Mouse (Mus musculus): ENCODE results near the gene Krt34. TPM values are rescaled to one million over a fixed set of nuclear protein-coding genes. Genes with fewer than 3 reads are reported as not detected.
A peak's percentile ranks its signal among the peaks of the same experiment; 100 is the strongest.

Krt34 gene
- total and polyA plus RNA-seq, 2 experiments from 2014 or later: 0.10 TPM; not detected in 1

GRCm38 (mm10) chr11:100004846-100005245, 36.5 kb downstream of the Krt34 start:
- 21% methylated on average over 6 of the region's 6 CpGs for WGBS

GRCm38 (mm10) chr11:99999091-99999490, 42.3 kb downstream of the Krt34 start:
- WGBS: 93% methylated on average over 7 of the region's 7 CpGs
- H3K27ac ChIP-seq (ENCODE audit: low read depth, low read length): no peak overlapping the region
- no peaks in the 10 kb centered on the region for H3K9me3 ChIP-seq (ENCODE audit: low read length)
- no peak overlapping the region for H3K9ac ChIP-seq
- no peak overlapping the region for H3K4me3 ChIP-seq (ENCODE audit: low read depth, low read length)
- no peak for TF ChIP-seq CTCF (IDR thresholded peaks at IDR 0.05; ENCODE audit: low read depth)
- peaks cover 7% of the 10 kb centered on the region; the same call in 1 of the 2 replicates for H3K27me3 ChIP-seq (ENCODE audit: insufficient read depth, low read length)
- ATAC-seq (no peak), DNase-seq (no peak)
- no peak overlapping the region for H3K4me2 ChIP-seq (ENCODE audit: low read depth)
- no peaks in the 10 kb centered on the region for H3K36me3 ChIP-seq (ENCODE audit: insufficient read depth)
- H3K4me1 ChIP-seq (ENCODE audit: insufficient read depth): no peaks in the 10 kb centered on the region

More at GRCm38 (mm10) chr11:100004846-100005245, 36.5 kb downstream of the Krt34 start:
- peak; percentile 86 for TF ChIP-seq CTCF (IDR thresholded peaks at IDR 0.05; ENCODE audit: low read depth)
- Histone ChIP-seq H3K9me3 (ENCODE audit: low read length) (no peaks in the 10 kb centered on the region), H3K36me3 (ENCODE audit: insufficient read depth) (no peaks in the 10 kb centered on the region), H3K27me3 (ENCODE audit: insufficient read depth, low read length) (no peaks in the 10 kb centered on the region), H3K4me1 (ENCODE audit: insufficient read depth) (no peaks in the 10 kb centered on the region), H3K9ac (no peak overlapping the region), H3K4me3 (ENCODE audit: low read depth, low read length) (no peak overlapping the region), H3K27ac (ENCODE audit: low read depth, low read length) (no peak overlapping the region), H3K4me2 (ENCODE audit: low read depth) (no peak overlapping the region)
- DNase-seq (peak; percentile 78), ATAC-seq (peak; percentile 62; the same call in 1 of the 2 replicates)

GRCm38 (mm10) chr11:99994384-99994661, 47.0 kb downstream of the Krt34 start:
- H3K27ac ChIP-seq (ENCODE audit: low read depth, low read length): no peak overlapping the region
- 65% methylated on average over 4 of the region's 4 CpGs for WGBS
- ATAC-seq: no peak

GRCm38 (mm10) chr11:99993620-99994383, 47.6 kb downstream of the Krt34 start, which contains the start of gene Krtap17-1:
Gene Krtap17-1 (minus strand): TSS chr11:99993994.
- Histone ChIP-seq H3K27me3 (ENCODE audit: insufficient read depth, low read length) (peaks cover 8% of the 10 kb centered on the region; the same call in 1 of the 2 replicates), H3K36me3 (ENCODE audit: insufficient read depth) (no peaks in the 10 kb centered on the region), H3K4me1 (ENCODE audit: insufficient read depth) (no peaks in the 10 kb centered on the region), H3K4me2 (ENCODE audit: low read depth) (peak within 1 kb of the TSS; percentile 27), H3K27ac (ENCODE audit: low read depth, low read length) (no peak within 1 kb of the TSS), H3K9me3 (ENCODE audit: low read length) (no peaks in the 10 kb centered on the region), H3K9ac (no peak within 1 kb of the TSS), H3K4me3 (ENCODE audit: low read depth, low read length) (0 out of 2 replicates have a peak within 1 kb of the TSS, but pooled peaks have one; percentile 3)
- ATAC-seq (no peak), DNase-seq (no peak)
- no peak for TF ChIP-seq CTCF (IDR thresholded peaks at IDR 0.05; ENCODE audit: low read depth)
- WGBS: 26% methylated on average over 26 of the region's 26 CpGs

More at GRCm38 (mm10) chr11:99994384-99994661, 47.0 kb downstream of the Krt34 start:
- no peak for DNase-seq
- Histone ChIP-seq H3K27me3 (ENCODE audit: insufficient read depth, low read length) (peaks cover 8% of the 10 kb centered on the region; the same call in 1 of the 2 replicates), H3K4me1 (ENCODE audit: insufficient read depth) (no peaks in the 10 kb centered on the region), H3K9me3 (ENCODE audit: low read length) (no peaks in the 10 kb centered on the region), H3K4me2 (ENCODE audit: low read depth) (no peak overlapping the region), H3K4me3 (ENCODE audit: low read depth, low read length) (no peak overlapping the region), H3K9ac (no peak overlapping the region), H3K36me3 (ENCODE audit: insufficient read depth) (no peaks in the 10 kb centered on the region)
- TF ChIP-seq CTCF (IDR thresholded peaks at IDR 0.05; ENCODE audit: low read depth): no peak

- Histone ChIP-seq H3K27me3 (ENCODE audit: insufficient read depth, low read length) (peaks cover 8% of the 10 kb centered on the region; the same call in 1 of the 2 replicates), H3K27ac (ENCODE audit: low read depth, low read length) (no peak overlapping the region), H3K9me3 (ENCODE audit: low read length) (no peaks in the 10 kb centered on the region), H3K4me3 (ENCODE audit: low read depth, low read length) (no peak overlapping the region), H3K36me3 (ENCODE audit: insufficient read depth) (no peaks in the 10 kb centered on the region), H3K9ac (no peak overlapping the region), H3K4me1 (ENCODE audit: insufficient read depth) (no peaks in the 10 kb centered on the region), H3K4me2 (ENCODE audit: low read depth) (no peak overlapping the region)
- no peak for ATAC-seq
- peak; percentile 50 for DNase-seq
- TF ChIP-seq CTCF (IDR thresholded peaks at IDR 0.05; ENCODE audit: low read depth): no peak
- 61% methylated on average over 3 of the region's 3 CpGs for WGBS
Measured at GRCm38 (mm10) chr11:99990571-99990970, 50.8 kb downstream of the Krt34 start.

GRCm38 (mm10) chr11:99989881-99990405, 51.4 kb downstream of the Krt34 start:
- no peak overlapping the region for H3K4me3 ChIP-seq (ENCODE audit: low read depth, low read length)
- no peaks in the 10 kb centered on the region for H3K4me1 ChIP-seq (ENCODE audit: insufficient read depth)
- 75% methylated on average over 6 of the region's 6 CpGs for WGBS
- H3K4me2 ChIP-seq (ENCODE audit: low read depth): no peak overlapping the region
- DNase-seq (no peak), ATAC-seq (no peak)
- H3K9ac ChIP-seq: no peak overlapping the region
- H3K27me3 ChIP-seq (ENCODE audit: insufficient read depth, low read length): peaks cover 8% of the 10 kb centered on the region; the same call in 1 of the 2 replicates
- no peak overlapping the region for H3K27ac ChIP-seq (ENCODE audit: low read depth, low read length)
- H3K9me3 ChIP-seq (ENCODE audit: low read length): no peaks in the 10 kb centered on the region
- H3K36me3 ChIP-seq (ENCODE audit: insufficient read depth): no peaks in the 10 kb centered on the region
- no peak for TF ChIP-seq CTCF (IDR thresholded peaks at IDR 0.05; ENCODE audit: low read depth)

- H3K4me2 ChIP-seq (ENCODE audit: low read depth): no peak overlapping the region
- TF ChIP-seq CTCF (IDR thresholded peaks at IDR 0.05; ENCODE audit: low read depth): no peak
- H3K27me3 ChIP-seq (ENCODE audit: insufficient read depth, low read length): no peaks in the 10 kb centered on the region
- no peak overlapping the region for H3K27ac ChIP-seq (ENCODE audit: low read depth, low read length)
- H3K4me3 ChIP-seq (ENCODE audit: low read depth, low read length): no peak overlapping the region
- WGBS: 87% methylated on average over 3 of the region's 3 CpGs
- no peaks in the 10 kb centered on the region for H3K36me3 ChIP-seq (ENCODE audit: insufficient read depth)
- H3K9me3 ChIP-seq (ENCODE audit: low read length): no peaks in the 10 kb centered on the region
- no peaks in the 10 kb centered on the region for H3K4me1 ChIP-seq (ENCODE audit: insufficient read depth)
- ATAC-seq: no peak
- no peak overlapping the region for H3K9ac ChIP-seq
- DNase-seq: no peak
Measured at GRCm38 (mm10) chr11:99988530-99988929, 52.8 kb downstream of the Krt34 start.

Other genes with a start within 250 kb of the Krt34 start
Only the 30 nearest of the 32 such genes appear.
- gene Gm11554, start 237.1 kb downstream of the Krt34 start, total RNA-seq (2014; rRNA removed): not detected in 2 replicates
- gene Gm11554, start 237.1 kb downstream of the Krt34 start, polyA plus RNA-seq (2015; fragmentation: Nextera tagmentation; extraction: Ambion mirVana): not detected in 2 replicates
- 0.33 TPM in 1 of 2 replicates, not detected in the other for gene Krtap4-13, start 231.7 kb downstream of the Krt34 start, total RNA-seq (2014; rRNA removed)
- not detected in 2 replicates for gene Krtap4-13, start 231.7 kb downstream of the Krt34 start, polyA plus RNA-seq (2015; fragmentation: Nextera tagmentation; extraction: Ambion mirVana)
- gene Gm11564, start 225.9 kb downstream of the Krt34 start, total RNA-seq (2014; rRNA removed): not detected in 2 replicates
- gene Gm11564, start 225.9 kb downstream of the Krt34 start, polyA plus RNA-seq (2015; fragmentation: Nextera tagmentation; extraction: Ambion mirVana): not detected in 2 replicates
- gene 2300003K06Rik, start 203.5 kb downstream of the Krt34 start, total RNA-seq (2014; rRNA removed): not detected in 2 replicates
- gene 2300003K06Rik, start 203.5 kb downstream of the Krt34 start, polyA plus RNA-seq (2015; fragmentation: Nextera tagmentation; extraction: Ambion mirVana): not detected in 2 replicates
- gene Krtap4-16, start 189.9 kb downstream of the Krt34 start, total RNA-seq (2014; rRNA removed): not detected in 2 replicates
- gene Krtap4-16, start 189.9 kb downstream of the Krt34 start, polyA plus RNA-seq (2015; fragmentation: Nextera tagmentation; extraction: Ambion mirVana): not detected in 2 replicates
- not detected in 2 replicates for gene Gm11568, start 183.6 kb downstream of the Krt34 start, total RNA-seq (2014; rRNA removed)
- not detected in 2 replicates for gene Gm11568, start 183.6 kb downstream of the Krt34 start, polyA plus RNA-seq (2015; fragmentation: Nextera tagmentation; extraction: Ambion mirVana)
- gene Gm11559, start 177.1 kb downstream of the Krt34 start, total RNA-seq (2014; rRNA removed): not detected in 2 replicates
- gene Gm11559, start 177.1 kb downstream of the Krt34 start, polyA plus RNA-seq (2015; fragmentation: Nextera tagmentation; extraction: Ambion mirVana): not detected in 2 replicates
- not detected in 2 replicates for gene Krtap9-1, start 168.2 kb downstream of the Krt34 start, total RNA-seq (2014; rRNA removed)
- not detected in 2 replicates for gene Krtap9-1, start 168.2 kb downstream of the Krt34 start, polyA plus RNA-seq (2015; fragmentation: Nextera tagmentation; extraction: Ambion mirVana)
- gene Gm11567, start 162.4 kb downstream of the Krt34 start, total RNA-seq (2014; rRNA removed): not detected in 2 replicates
- not detected in 2 replicates for gene Gm11567, start 162.4 kb downstream of the Krt34 start, polyA plus RNA-seq (2015; fragmentation: Nextera tagmentation; extraction: Ambion mirVana)
- gene Krtap31-1, start 133.6 kb downstream of the Krt34 start, total RNA-seq (2014; rRNA removed): not detected in 2 replicates
- gene Krtap31-1, start 133.6 kb downstream of the Krt34 start, polyA plus RNA-seq (2015; fragmentation: Nextera tagmentation; extraction: Ambion mirVana): not detected in 2 replicates
- not detected in 2 replicates for gene Gm11565, start 126.8 kb downstream of the Krt34 start, total RNA-seq (2014; rRNA removed)
- gene Gm11565, start 126.8 kb downstream of the Krt34 start, polyA plus RNA-seq (2015; fragmentation: Nextera tagmentation; extraction: Ambion mirVana): not detected in 2 replicates
- gene Krtap31-2, start 105.3 kb downstream of the Krt34 start, total RNA-seq (2014; rRNA removed): not detected in 2 replicates
- gene Krtap31-2, start 105.3 kb downstream of the Krt34 start, polyA plus RNA-seq (2015; fragmentation: Nextera tagmentation; extraction: Ambion mirVana): not detected in 2 replicates
- not detected in 2 replicates for gene Krtap9-5, start 93.1 kb downstream of the Krt34 start, total RNA-seq (2014; rRNA removed)
- gene Krtap9-5, start 93.1 kb downstream of the Krt34 start, polyA plus RNA-seq (2015; fragmentation: Nextera tagmentation; extraction: Ambion mirVana): not detected in 2 replicates
- gene Krtap29-1, start 62.5 kb downstream of the Krt34 start, total RNA-seq (2014; rRNA removed): not detected in 2 replicates
- gene Krtap29-1, start 62.5 kb downstream of the Krt34 start, polyA plus RNA-seq (2015; fragmentation: Nextera tagmentation; extraction: Ambion mirVana): not detected in 2 replicates
- not detected in 2 replicates for gene Krtap16-1, start 55.0 kb downstream of the Krt34 start, total RNA-seq (2014; rRNA removed)
- not detected in 2 replicates for gene Krtap16-1, start 55.0 kb downstream of the Krt34 start, polyA plus RNA-seq (2015; fragmentation: Nextera tagmentation; extraction: Ambion mirVana)
- not detected in 2 replicates for gene Krtap17-1, start 47.6 kb downstream of the Krt34 start, total RNA-seq (2014; rRNA removed)
- 0.26 and 0.98 TPM in 2 replicates for gene Krtap17-1, start 47.6 kb downstream of the Krt34 start, polyA plus RNA-seq (2015; fragmentation: Nextera tagmentation; extraction: Ambion mirVana)
- 0.15 TPM in 1 of 2 replicates, not detected in the other for gene Krt33a, start 25.3 kb downstream of the Krt34 start, total RNA-seq (2014; rRNA removed)
- gene Krt33a, start 25.3 kb downstream of the Krt34 start, polyA plus RNA-seq (2015; fragmentation: Nextera tagmentation; extraction: Ambion mirVana): not detected in 2 replicates
- not detected in 2 replicates for gene Krt33b, start 11.7 kb downstream of the Krt34 start, total RNA-seq (2014; rRNA removed)
- gene Krt33b, start 11.7 kb downstream of the Krt34 start, polyA plus RNA-seq (2015; fragmentation: Nextera tagmentation; extraction: Ambion mirVana): not detected in 2 replicates
- gene Krt31, start 9.0 kb upstream of the Krt34 start, total RNA-seq (2014; rRNA removed): not detected in 2 replicates
- gene Krt31, start 9.0 kb upstream of the Krt34 start, polyA plus RNA-seq (2015; fragmentation: Nextera tagmentation; extraction: Ambion mirVana): not detected in 2 replicates
- gene Krt32, start 46.7 kb upstream of the Krt34 start, total RNA-seq (2014; rRNA removed): not detected in 2 replicates
- gene Krt32, start 46.7 kb upstream of the Krt34 start, polyA plus RNA-seq (2015; fragmentation: Nextera tagmentation; extraction: Ambion mirVana): not detected in 2 replicates
- not detected in 2 replicates for gene Krt35, start 54.7 kb upstream of the Krt34 start, total RNA-seq (2014; rRNA removed)
- gene Krt35, start 54.7 kb upstream of the Krt34 start, polyA plus RNA-seq (2015; fragmentation: Nextera tagmentation; extraction: Ambion mirVana): not detected in 2 replicates
- gene Krt36, start 64.1 kb upstream of the Krt34 start, total RNA-seq (2014; rRNA removed): not detected in 2 replicates
- not detected in 2 replicates for gene Krt36, start 64.1 kb upstream of the Krt34 start, polyA plus RNA-seq (2015; fragmentation: Nextera tagmentation; extraction: Ambion mirVana)
- not detected in 2 replicates for gene Krt13, start 80.0 kb upstream of the Krt34 start, total RNA-seq (2014; rRNA removed)
- 0.31 TPM in 1 of 2 replicates, not detected in the other for gene Krt13, start 80.0 kb upstream of the Krt34 start, polyA plus RNA-seq (2015; fragmentation: Nextera tagmentation; extraction: Ambion mirVana)
- gene Krt15, start 94.4 kb upstream of the Krt34 start, total RNA-seq (2014; rRNA removed): not detected in 2 replicates
- gene Krt15, start 94.4 kb upstream of the Krt34 start, polyA plus RNA-seq (2015; fragmentation: Nextera tagmentation; extraction: Ambion mirVana): 0.17 and 0.47 TPM in 2 replicates
- gene Krt19, start 107.1 kb upstream of the Krt34 start, total RNA-seq (2014; rRNA removed): 5.8 and 6.5 TPM in 2 replicates
- gene Krt19, start 107.1 kb upstream of the Krt34 start, polyA plus RNA-seq (2015; fragmentation: Nextera tagmentation; extraction: Ambion mirVana): 3.8 and 7.0 TPM in 2 replicates
- gene Krt9, start 151.7 kb upstream of the Krt34 start, total RNA-seq (2014; rRNA removed): not detected in 2 replicates
- 0.06 TPM in 1 of 2 replicates, not detected in the other for gene Krt9, start 151.7 kb upstream of the Krt34 start, polyA plus RNA-seq (2015; fragmentation: Nextera tagmentation; extraction: Ambion mirVana)
- 0.14 and 0.15 TPM in 2 replicates for gene Krt14, start 166.0 kb upstream of the Krt34 start, total RNA-seq (2014; rRNA removed)
- 0.63 and 0.88 TPM in 2 replicates for gene Krt14, start 166.0 kb upstream of the Krt34 start, polyA plus RNA-seq (2015; fragmentation: Nextera tagmentation; extraction: Ambion mirVana)
- not detected in 2 replicates for gene Krt16, start 207.3 kb upstream of the Krt34 start, total RNA-seq (2014; rRNA removed)
- not detected in 2 replicates for gene Krt16, start 207.3 kb upstream of the Krt34 start, polyA plus RNA-seq (2015; fragmentation: Nextera tagmentation; extraction: Ambion mirVana)
- 0.31 TPM in 1 of 2 replicates, not detected in the other for gene Krt17, start 219.5 kb upstream of the Krt34 start, total RNA-seq (2014; rRNA removed)
- 0.47 and 0.51 TPM in 2 replicates for gene Krt17, start 219.5 kb upstream of the Krt34 start, polyA plus RNA-seq (2015; fragmentation: Nextera tagmentation; extraction: Ambion mirVana)
- not detected in 2 replicates for gene Krt42, start 228.3 kb upstream of the Krt34 start, total RNA-seq (2014; rRNA removed)
- not detected in 2 replicates for gene Krt42, start 228.3 kb upstream of the Krt34 start, polyA plus RNA-seq (2015; fragmentation: Nextera tagmentation; extraction: Ambion mirVana)

All from forebrain, postnatal 0 days (tissue).